Mouse (Mus musculus) naive thymus-derived CD4-positive, alpha-beta T cell, adult 2 months (primary cell): Measurements from ENCODE around the gene Myo18a.

ENCODE experiments used
- DNase-seq: peaks from one replicate; pipeline ENCODE4 v3.0.0-alpha.2; 2011; ENCODE audit warnings: low read depth

Gene Myo18a

GRCm38 (mm10) chr11:77771879-77772713, 9.1 kb downstream of the Myo18a start:
- peak; percentile 52 for DNase-seq

- no peak for DNase-seq
Observed at GRCm38 (mm10) chr11:77775701-77776400, 12.8 kb downstream of the Myo18a start.

GRCm38 (mm10) chr11:77777436-77777835, 14.4 kb downstream of the Myo18a start:
- no peak for DNase-seq

- no peak for DNase-seq
Observed at GRCm38 (mm10) chr11:77777937-77778336, 14.9 kb downstream of the Myo18a start.

GRCm38 (mm10) chr11:77779240-77779639, 16.2 kb downstream of the Myo18a start:
- no peak for DNase-seq

- DNase-seq: no peak
Observed at GRCm38 (mm10) chr11:77781088-77781487, 18.0 kb downstream of the Myo18a start.

- DNase-seq: no peak
Observed at GRCm38 (mm10) chr11:77782104-77782815, 19.2 kb downstream of the Myo18a start.

GRCm38 (mm10) chr11:77783211-77783746, 20.2 kb downstream of the Myo18a start:
- no peak for DNase-seq

- peak; percentile 61 for DNase-seq
Observed at GRCm38 (mm10) chr11:77783747-77784646, 21.0 kb downstream of the Myo18a start.

GRCm38 (mm10) chr11:77784894-77785293, 21.8 kb downstream of the Myo18a start:
- DNase-seq: no peak

- DNase-seq: no peak
Observed at GRCm38 (mm10) chr11:77785396-77785767, 22.3 kb downstream of the Myo18a start.

- DNase-seq: no peak
Observed at GRCm38 (mm10) chr11:77785768-77786561, 22.9 kb downstream of the Myo18a start.

- no peak for DNase-seq
Observed at GRCm38 (mm10) chr11:77787707-77788106, 24.7 kb downstream of the Myo18a start, which contains the start of gene Gm10277. Gene Gm10277 (minus strand): TSS chr11:77787747.

GRCm38 (mm10) chr11:77789512-77789911, 26.5 kb downstream of the Myo18a start:
- DNase-seq: no peak

- DNase-seq: peak; percentile 30
Observed at GRCm38 (mm10) chr11:77790286-77790685, 27.2 kb downstream of the Myo18a start.

GRCm38 (mm10) chr11:77791241-77791727, 28.2 kb downstream of the Myo18a start:
- peak; percentile 24 for DNase-seq

GRCm38 (mm10) chr11:77791752-77792565, 28.9 kb downstream of the Myo18a start:
- peak; percentile 87 for DNase-seq

GRCm38 (mm10) chr11:77792566-77792909, 29.5 kb downstream of the Myo18a start:
- DNase-seq: no peak

- peak; percentile 99 for DNase-seq
Observed at GRCm38 (mm10) chr11:77793238-77793930, 30.3 kb downstream of the Myo18a start.
